Mouse (Mus musculus): ENCODE measurements around the gene Tprkb. TPM values are rescaled to one million over a fixed set of nuclear protein-coding genes. Genes with fewer than 3 reads are reported as not detected.
"Not testable (repeated sequence)": the region's sequence is repeated elsewhere in the genome, so short reads cannot be mapped to it uniquely, and the experiment has no call there.

Gene Tprkb
- polyA plus RNA-seq, 1 experiment from 2014 or later = 48.4 TPM

GRCm38 (mm10) chr6:85909704-85910103 lies 2.0 kb upstream of the Tprkb start:
- no peak overlapping the region for H3K9ac ChIP-seq (ENCODE audit: low read depth, low read length)
- peaks cover 1% of the 10 kb centered on the region; the same call in 1 of the 2 replicates for H3K4me1 ChIP-seq (ENCODE audit: control insufficient read depth, insufficient read depth, low read length)
- 90% methylated on average over 1 of the region's 1 CpGs for WGBS
- H3K27ac ChIP-seq (ENCODE audit: low read length) = no peak overlapping the region
- no peak for ATAC-seq
- H3K9me3 ChIP-seq (ENCODE audit: control insufficient read depth, low read length) = no peaks in the 10 kb centered on the region
- no peaks in the 10 kb centered on the region for H3K27me3 ChIP-seq (replicated peaks; ENCODE audit: control insufficient read depth, insufficient read depth, low read length)
- H3K4me3 ChIP-seq (ENCODE audit: low read length) = no peak overlapping the region
- no peak overlapping the region for H3K4me2 ChIP-seq (ENCODE audit: low read depth, low read length)
- no peaks in the 10 kb centered on the region for H3K36me3 ChIP-seq (ENCODE audit: control insufficient read depth, insufficient read depth, low read length)

GRCm38 (mm10) chr6:85915141-85915538 lies 3.5 kb downstream of the Tprkb start:
- H3K4me1 ChIP-seq (ENCODE audit: control insufficient read depth, insufficient read depth, low read length) = peaks cover 7% of the 10 kb centered on the region
- no peaks in the 10 kb centered on the region for H3K27me3 ChIP-seq (replicated peaks; ENCODE audit: control insufficient read depth, insufficient read depth, low read length)
- peak overlapping the region; percentile 70 for H3K4me3 ChIP-seq (ENCODE audit: low read length)
- 6% methylated on average over 11 of the region's 11 CpGs for WGBS
- peak overlapping the region; percentile 94 for H3K27ac ChIP-seq (ENCODE audit: low read length)
- peak; percentile 17 for ATAC-seq
- no peaks in the 10 kb centered on the region for H3K36me3 ChIP-seq (ENCODE audit: control insufficient read depth, insufficient read depth, low read length)
- H3K9ac ChIP-seq (ENCODE audit: low read depth, low read length) = peak overlapping the region; percentile 85
- H3K9me3 ChIP-seq (ENCODE audit: control insufficient read depth, low read length) = no peaks in the 10 kb centered on the region
- peak overlapping the region; percentile 76 for H3K4me2 ChIP-seq (ENCODE audit: low read depth, low read length)

DNA sequence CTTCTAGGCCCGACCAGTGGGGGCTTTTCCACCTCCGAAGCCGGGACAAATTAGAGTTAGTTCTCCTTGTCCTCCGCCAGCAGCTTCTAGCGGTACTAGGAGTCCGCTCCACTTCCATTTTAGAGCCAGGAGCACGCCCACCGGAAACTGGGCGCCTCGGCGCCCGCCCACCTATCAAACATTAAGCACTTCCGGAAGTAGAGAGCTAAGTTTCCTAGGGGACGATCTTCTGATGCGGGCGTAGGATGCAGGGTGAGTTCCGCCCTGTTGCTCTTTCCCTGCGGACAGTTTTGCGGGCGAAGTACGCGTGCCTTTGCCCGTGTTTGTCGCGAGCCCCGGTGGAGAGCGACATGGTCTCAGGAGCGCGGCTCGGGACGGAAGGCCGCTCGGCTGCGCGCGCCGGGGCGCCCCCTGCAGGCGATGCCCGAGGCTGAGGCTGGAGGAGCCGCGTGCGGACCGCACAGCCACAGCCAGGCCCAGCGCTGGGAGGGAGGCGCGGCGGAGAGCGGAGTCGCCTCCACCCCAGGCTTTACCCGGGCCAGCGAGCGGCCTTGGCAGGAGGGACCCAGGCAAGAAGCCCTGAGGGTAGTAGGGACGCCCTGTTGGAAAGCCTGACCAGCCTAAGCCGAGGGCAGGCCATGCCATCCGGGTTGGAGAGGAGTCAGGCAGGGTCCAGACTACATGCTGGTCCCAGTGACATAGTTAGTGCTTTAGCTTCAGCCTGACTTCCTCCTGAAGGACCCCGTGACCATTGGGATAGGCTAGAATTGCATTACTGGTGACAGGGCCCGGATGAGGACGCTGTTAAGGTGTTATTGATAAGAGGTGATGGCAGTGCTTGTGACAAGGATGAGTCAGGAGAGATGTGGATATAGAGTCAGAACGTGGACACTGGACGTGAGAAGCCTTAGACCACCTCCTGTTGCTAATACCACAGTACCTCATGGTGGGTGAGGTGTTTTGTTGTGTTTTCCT lies 4.2 kb downstream of the Tprkb start, which contains the start of gene Nat8f1:
Nat8f1 (minus strand) TSS at position 149 of the 975 bp plus-strand sequence.
- H3K27ac ChIP-seq (ENCODE audit: low read length) = peak within 1 kb of the TSS; percentile 94
- peak within 1 kb of the TSS; percentile 76 for H3K4me2 ChIP-seq (ENCODE audit: low read depth, low read length)
- peak within 1 kb of the TSS; percentile 70 for H3K4me3 ChIP-seq (ENCODE audit: low read length)
- not testable (repeated sequence) for H3K9me3 ChIP-seq (ENCODE audit: control insufficient read depth, low read length); H3K36me3 ChIP-seq (ENCODE audit: control insufficient read depth, insufficient read depth, low read length); H3K27me3 ChIP-seq (replicated peaks; ENCODE audit: control insufficient read depth, insufficient read depth, low read length); H3K4me1 ChIP-seq (ENCODE audit: control insufficient read depth, insufficient read depth, low read length)
- WGBS = under 1% methylated on average over 61 of the region's 61 CpGs
- peak within 1 kb of the TSS; percentile 85 for H3K9ac ChIP-seq (ENCODE audit: low read depth, low read length)
- peak; percentile 99 for ATAC-seq

DNA sequence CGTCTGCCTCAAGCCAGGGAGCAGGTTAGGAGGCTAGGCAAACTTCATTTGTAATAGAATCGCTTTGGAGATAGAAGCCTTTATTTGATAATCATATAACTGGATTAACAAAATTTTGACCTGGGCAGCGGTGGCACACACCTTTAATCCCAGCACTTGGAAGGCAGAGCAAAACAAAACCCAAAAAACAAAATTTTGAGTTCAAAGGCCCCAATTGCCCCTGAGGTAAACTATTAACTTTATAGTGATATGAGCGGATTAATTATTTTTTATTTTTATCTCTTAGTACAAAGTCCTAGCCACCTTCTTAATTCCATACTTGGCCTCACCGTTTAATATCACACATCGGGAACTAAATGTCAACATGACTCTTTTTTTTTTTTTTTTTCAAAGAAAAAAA lies 4.9 kb downstream of the Tprkb start:
- H3K4me2 ChIP-seq (ENCODE audit: low read depth, low read length) = peak overlapping the region; percentile 71
- H3K27me3 ChIP-seq (replicated peaks; ENCODE audit: control insufficient read depth, insufficient read depth, low read length) = no peaks in the 10 kb centered on the region
- 70% methylated on average over 6 of the region's 6 CpGs for WGBS
- ATAC-seq = no peak
- peak overlapping the region; percentile 70 for H3K4me3 ChIP-seq (ENCODE audit: low read length)
- no peaks in the 10 kb centered on the region for H3K36me3 ChIP-seq (ENCODE audit: control insufficient read depth, insufficient read depth, low read length)
- no peaks in the 10 kb centered on the region for H3K9me3 ChIP-seq (ENCODE audit: control insufficient read depth, low read length)
- H3K4me1 ChIP-seq (ENCODE audit: control insufficient read depth, insufficient read depth, low read length) = peaks cover 7% of the 10 kb centered on the region
- peak overlapping the region; percentile 85 for H3K9ac ChIP-seq (ENCODE audit: low read depth, low read length)
- peak overlapping the region; percentile 94 for H3K27ac ChIP-seq (ENCODE audit: low read length)

- ATAC-seq; H3K4me3 ChIP-seq (ENCODE audit: low read length); H3K36me3 ChIP-seq (ENCODE audit: control insufficient read depth, insufficient read depth, low read length); H3K9me3 ChIP-seq (ENCODE audit: control insufficient read depth, low read length); H3K9ac ChIP-seq (ENCODE audit: low read depth, low read length); H3K4me1 ChIP-seq (ENCODE audit: control insufficient read depth, insufficient read depth, low read length); H3K27me3 ChIP-seq (replicated peaks; ENCODE audit: control insufficient read depth, insufficient read depth, low read length); H3K27ac ChIP-seq (ENCODE audit: low read length); H3K4me2 ChIP-seq (ENCODE audit: low read depth, low read length): not testable (repeated sequence)
- WGBS = 94% methylated on average over 3 of the region's 3 CpGs
These were observed 6.7 kb downstream of the Tprkb start for GRCm38 (mm10) chr6:85918341-85918740.

DNA sequence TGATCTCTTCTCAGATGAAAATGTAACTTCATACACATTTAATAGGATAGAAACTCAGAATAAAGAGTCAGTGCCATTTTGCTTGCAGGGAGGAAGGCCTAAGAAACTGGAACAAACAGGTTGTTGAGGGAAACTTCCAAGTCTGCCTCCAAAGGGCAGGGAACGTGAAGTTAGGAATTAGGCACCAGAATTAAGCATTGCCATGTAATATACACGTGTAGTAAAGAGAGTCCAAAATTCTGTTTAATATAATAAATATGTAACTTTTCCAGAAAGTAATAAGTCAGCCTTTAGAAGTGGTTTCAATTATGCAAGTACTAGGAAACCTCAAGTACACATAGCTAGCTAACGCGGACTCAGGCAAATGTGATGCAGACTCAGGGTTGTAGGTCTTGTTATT lies 7.7 kb downstream of the Tprkb start:
- H3K4me1 ChIP-seq (ENCODE audit: control insufficient read depth, insufficient read depth, low read length) = peaks cover 7% of the 10 kb centered on the region
- no peak for ATAC-seq
- H3K27me3 ChIP-seq (replicated peaks; ENCODE audit: control insufficient read depth, insufficient read depth, low read length) = no peaks in the 10 kb centered on the region
- H3K4me2 ChIP-seq (ENCODE audit: low read depth, low read length) = no peak overlapping the region
- peaks cover 2% of the 10 kb centered on the region; the same call in 1 of the 2 replicates for H3K36me3 ChIP-seq (ENCODE audit: control insufficient read depth, insufficient read depth, low read length)
- H3K27ac ChIP-seq (ENCODE audit: low read length) = no peak overlapping the region
- H3K9ac ChIP-seq (ENCODE audit: low read depth, low read length) = no peak overlapping the region
- no peak overlapping the region for H3K4me3 ChIP-seq (ENCODE audit: low read length)
- WGBS = 95% methylated on average over 4 of the region's 4 CpGs
- no peaks in the 10 kb centered on the region for H3K9me3 ChIP-seq (ENCODE audit: control insufficient read depth, low read length)

DNA sequence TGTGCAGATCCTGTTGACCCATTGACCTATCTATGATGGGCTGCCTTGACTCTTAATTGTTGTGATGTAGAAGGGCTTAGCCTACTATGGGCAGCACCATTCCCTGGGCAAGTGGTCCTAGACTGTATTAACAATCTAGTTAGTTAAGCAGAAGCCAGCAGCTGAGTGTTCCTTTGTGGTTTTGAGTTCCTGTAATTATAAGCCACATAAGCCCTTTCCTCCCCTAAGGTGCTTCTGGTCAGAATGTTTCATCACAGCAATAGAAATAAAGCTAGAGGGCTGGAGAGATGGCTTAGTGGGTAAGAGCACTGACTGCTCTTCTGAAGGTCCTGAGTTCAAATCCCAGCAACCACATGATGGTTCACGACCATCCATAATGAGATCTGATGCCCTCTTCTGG lies 12.0 kb downstream of the Tprkb start:
- no peak overlapping the region for H3K4me3 ChIP-seq (ENCODE audit: low read length)
- no peak overlapping the region for H3K27ac ChIP-seq (ENCODE audit: low read length)
- no peaks in the 10 kb centered on the region for H3K9me3 ChIP-seq (ENCODE audit: control insufficient read depth, low read length)
- H3K36me3 ChIP-seq (ENCODE audit: control insufficient read depth, insufficient read depth, low read length) = peaks cover 18% of the 10 kb centered on the region
- no peaks in the 10 kb centered on the region for H3K27me3 ChIP-seq (replicated peaks; ENCODE audit: control insufficient read depth, insufficient read depth, low read length)
- H3K4me1 ChIP-seq (ENCODE audit: control insufficient read depth, insufficient read depth, low read length) = no peaks in the 10 kb centered on the region
- WGBS = 95% methylated on average over 1 of the region's 1 CpGs
- H3K4me2 ChIP-seq (ENCODE audit: low read depth, low read length) = no peak overlapping the region
- no peak overlapping the region for H3K9ac ChIP-seq (ENCODE audit: low read depth, low read length)
- no peak for ATAC-seq

DNA sequence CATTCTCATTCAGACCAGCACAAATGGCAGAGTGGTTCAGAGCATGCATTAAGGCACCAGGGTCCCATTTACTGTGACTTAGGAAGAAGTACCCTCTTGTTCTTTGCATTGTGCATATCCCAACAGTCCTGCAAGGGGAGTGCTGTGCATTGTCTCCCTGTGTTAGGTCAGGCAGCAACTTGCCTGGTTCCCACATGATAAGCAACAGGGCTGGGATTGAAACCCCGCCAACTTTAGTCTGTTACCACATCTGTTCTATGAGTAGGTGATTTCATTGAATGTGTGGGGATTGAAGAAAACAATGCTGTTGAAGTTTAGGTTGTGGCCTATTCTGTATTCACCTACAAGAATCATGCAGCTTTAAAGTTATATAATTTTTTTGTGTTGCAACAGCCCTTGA lies 15.0 kb downstream of the Tprkb start:
- 93% methylated on average over 1 of the region's 1 CpGs for WGBS
- no peaks in the 10 kb centered on the region for H3K4me1 ChIP-seq (ENCODE audit: control insufficient read depth, insufficient read depth, low read length)
- H3K9ac ChIP-seq (ENCODE audit: low read depth, low read length) = no peak overlapping the region
- no peak overlapping the region for H3K4me3 ChIP-seq (ENCODE audit: low read length)
- H3K4me2 ChIP-seq (ENCODE audit: low read depth, low read length) = no peak overlapping the region
- no peaks in the 10 kb centered on the region for H3K9me3 ChIP-seq (ENCODE audit: control insufficient read depth, low read length)
- no peak overlapping the region for H3K27ac ChIP-seq (ENCODE audit: low read length)
- peaks cover 18% of the 10 kb centered on the region for H3K36me3 ChIP-seq (ENCODE audit: control insufficient read depth, insufficient read depth, low read length)
- no peaks in the 10 kb centered on the region for H3K27me3 ChIP-seq (replicated peaks; ENCODE audit: control insufficient read depth, insufficient read depth, low read length)
- ATAC-seq = no peak

DNA sequence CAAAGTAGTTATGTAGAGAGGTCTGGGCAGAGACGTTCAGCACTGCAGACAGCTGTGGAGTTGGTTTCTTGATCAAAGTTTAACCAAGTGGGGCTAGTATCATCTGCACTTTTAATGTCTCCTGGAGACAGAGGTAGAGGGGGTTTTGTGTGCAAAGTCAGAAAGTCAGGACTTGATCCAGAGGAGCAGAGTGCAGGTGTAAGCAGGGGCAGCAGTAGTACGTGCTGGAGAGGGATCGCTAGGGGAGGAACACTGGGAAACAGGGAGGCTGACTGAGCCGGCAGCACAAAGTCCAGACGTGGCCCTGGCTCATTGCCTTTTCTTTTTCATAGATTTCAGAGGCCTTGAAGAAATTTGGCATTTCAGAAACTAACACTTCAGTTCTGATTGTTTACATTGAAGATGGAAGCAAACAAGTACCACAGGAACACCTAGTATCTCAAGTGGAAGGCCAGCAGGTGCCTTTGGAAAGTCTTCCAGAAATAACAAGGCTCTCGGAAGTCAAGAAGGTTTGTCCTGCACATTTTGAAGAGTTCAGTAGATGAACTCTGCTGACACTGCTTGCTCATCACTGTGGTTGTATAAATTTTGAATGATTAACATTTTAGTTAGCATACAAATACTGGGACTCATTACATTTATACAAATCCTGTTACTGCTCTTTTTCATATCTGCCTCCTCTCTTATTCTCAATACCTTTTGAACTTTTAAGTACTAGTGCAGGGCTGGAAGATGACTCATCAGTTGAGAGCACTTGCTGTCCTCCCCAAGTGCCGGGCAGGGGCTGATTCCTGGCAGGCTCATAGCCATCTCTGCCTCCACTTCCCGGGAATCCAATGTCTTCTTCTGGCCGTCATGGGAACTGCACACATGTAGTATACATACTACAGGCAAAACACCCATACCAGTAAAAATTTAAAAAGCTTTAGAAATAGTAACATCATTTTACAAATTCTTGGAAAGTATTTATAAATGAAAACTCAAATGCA lies 16.1 kb downstream of the Tprkb start:
- WGBS = 90% methylated on average over 9 of the region's 9 CpGs
- Histone ChIP-seq H3K27ac (ENCODE audit: low read length) (peak overlapping the region; percentile 45), H3K4me2 (ENCODE audit: low read depth, low read length) (no peak overlapping the region), H3K9me3 (ENCODE audit: control insufficient read depth, low read length) (no peaks in the 10 kb centered on the region), H3K4me1 (ENCODE audit: control insufficient read depth, insufficient read depth, low read length) (no peaks in the 10 kb centered on the region), H3K9ac (ENCODE audit: low read depth, low read length) (no peak overlapping the region), H3K27me3 (replicated peaks; ENCODE audit: control insufficient read depth, insufficient read depth, low read length) (no peaks in the 10 kb centered on the region), H3K36me3 (ENCODE audit: control insufficient read depth, insufficient read depth, low read length) (peaks cover 18% of the 10 kb centered on the region), H3K4me3 (ENCODE audit: low read length) (no peak overlapping the region)
- ATAC-seq = no peak

Data from intestine, embryonic 16.5 days (tissue).